Mouse (Mus musculus) hindbrain, embryonic 16.5 days (tissue): ENCODE results near the gene Ston2. TPM values are rescaled to one million over a fixed set of nuclear protein-coding genes. Genes with fewer than 3 reads are reported as not detected.

Source experiments
- ATAC-seq: fragments of 200-750 bp; cut with Nextera tagmentation; 2 replicates; pipeline ENCODE4 v1.8.0; 2017; ENCODE audit warnings: moderate TSS enrichment, moderate library complexity
- H3K27ac ChIP-seq: fragments of 300-500 bp; sonication (generic); 2 replicates; pipeline ENCODE4 v1.5.1; 2014; ENCODE audit warnings: low read depth, mild to moderate bottlenecking, control low read depth, low read length, moderate library complexity
- H3K27me3 ChIP-seq: fragments of 300-500 bp; sonication (generic); replicated peaks from 2 replicates; pipeline ENCODE4 v1.6.1; 2014; ENCODE audit warnings: low read length; ENCODE audit not compliant: control insufficient read depth, insufficient read depth
- H3K36me3 ChIP-seq: fragments of 300-500 bp; sonication (generic); 2 replicates; pipeline ENCODE4 v1.6.1; 2014; ENCODE audit warnings: mild to moderate bottlenecking, low read length, moderate library complexity, mixed read lengths; ENCODE audit not compliant: control insufficient read depth, insufficient read depth
- H3K4me1 ChIP-seq: fragments of 300-500 bp; sonication (generic); 2 replicates; pipeline ENCODE4 v1.6.1; 2014; ENCODE audit warnings: low read depth, low read length; ENCODE audit not compliant: control insufficient read depth, insufficient read depth
- H3K4me2 ChIP-seq: fragments of 300-500 bp; sonication (generic); 2 replicates; pipeline ENCODE4 v1.6.1; 2014; ENCODE audit warnings: mild to moderate bottlenecking, low read length, control low read depth, moderate library complexity
- H3K4me3 ChIP-seq: fragments of 300-500 bp; sonication (generic); 2 replicates; pipeline ENCODE4 v1.5.1; 2014; ENCODE audit warnings: mild to moderate bottlenecking, low read length, control low read depth, moderate library complexity
- H3K9ac ChIP-seq: fragments of 300-500 bp; sonication (generic); 2 replicates; pipeline ENCODE4 v1.6.1; 2014; ENCODE audit warnings: low read depth, mild to moderate bottlenecking, control low read depth, low read length, moderate library complexity
- H3K9me3 ChIP-seq: fragments of 300-500 bp; sonication (generic); 2 replicates; pipeline ENCODE4 v1.6.1; 2014; ENCODE audit warnings: mild to moderate bottlenecking, low read length, moderate library complexity; ENCODE audit not compliant: control insufficient read depth
- WGBS: fragments of 180-500 bp; shearing (Covaris S2); extraction: QIAGEN DNeasy Blood & Tissue Kit; methylation state at CpG from one replicate; pipeline ENCODE4 v1.1.7; 2014; 5-methylcytosine and 5-hydroxymethylcytosine counted together
- polyA plus RNA-seq: library from polyadenylated mRNA; unstranded; fragments of >200 nt; fragmentation: Nextera tagmentation; extraction: Ambion mirVana; gene quantifications from 2 replicates; pipeline ENCODE4 v1.2.1, GENCODE M21; 2015

The Ston2 gene
- 7.1 and 8.0 TPM in 2 replicates for polyA plus RNA-seq

DNA sequence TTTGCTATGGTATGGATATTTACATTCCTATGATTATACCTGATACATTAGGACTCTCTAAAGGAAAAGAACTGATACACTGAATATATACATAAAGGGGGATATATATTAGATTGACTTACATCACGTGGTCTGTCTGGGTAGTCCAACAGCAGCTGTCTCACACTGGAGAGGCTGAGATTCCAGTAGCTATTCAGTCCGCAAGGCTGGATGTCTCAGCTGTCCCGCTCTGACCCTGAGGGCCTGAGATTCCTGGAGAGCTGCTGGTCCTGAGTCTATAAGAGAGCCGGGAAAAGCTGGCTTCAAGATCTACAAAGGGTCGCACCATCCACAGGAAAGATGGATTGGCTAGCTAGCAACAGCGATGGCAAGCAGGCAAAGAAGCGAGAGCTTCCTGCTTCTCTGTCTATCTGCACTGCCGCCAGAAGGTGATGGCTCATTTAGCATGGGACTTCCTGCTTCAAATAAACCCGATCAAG lies at the start of gene Ston2:
Gene Ston2, minus strand, starts transcription at position 429 of the 479 bp plus-strand sequence.
- Histone ChIP-seq H3K4me2 (no peak within 1 kb of the TSS), H3K36me3 (no peaks in the 10 kb centered on the region), H3K4me3 (no peak within 1 kb of the TSS), H3K27ac (no peak within 1 kb of the TSS), H3K27me3 (no peaks in the 10 kb centered on the region), H3K9ac (no peak within 1 kb of the TSS), H3K4me1 (no peaks in the 10 kb centered on the region), H3K9me3 (no peaks in the 10 kb centered on the region)
- WGBS: 73% methylated on average over 9 of the region's 9 CpGs
- no peak for ATAC-seq

DNA sequence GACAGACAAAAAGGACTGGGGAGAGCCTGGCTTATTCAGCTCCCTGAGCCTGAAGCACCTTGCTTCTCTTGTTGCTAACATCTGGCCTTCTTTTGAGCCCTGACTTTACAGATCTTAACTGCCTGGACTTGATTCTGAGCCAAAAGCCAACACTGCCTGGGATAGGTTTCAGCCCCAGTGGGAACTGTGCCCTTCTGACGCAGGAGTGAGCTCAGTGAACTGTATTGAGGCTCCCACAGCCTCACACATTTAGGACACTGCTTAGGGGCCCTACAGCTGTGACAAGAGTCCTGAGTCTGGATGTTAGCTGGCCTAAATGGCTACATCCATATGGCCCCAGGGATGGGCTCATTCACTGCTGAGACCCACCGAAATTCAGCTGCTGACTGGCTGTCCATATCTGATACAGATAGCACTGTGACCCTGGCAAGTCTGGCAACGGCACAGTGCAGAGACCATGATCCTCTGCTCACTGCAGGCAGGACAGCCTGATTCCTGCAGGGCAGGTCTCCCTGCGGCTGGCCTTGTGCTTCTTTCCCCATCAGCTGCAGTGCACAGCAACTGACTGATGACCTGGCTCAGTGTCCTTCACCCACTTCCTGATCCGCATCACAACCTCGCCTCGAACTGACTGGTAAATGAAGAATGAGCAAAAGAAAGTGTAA lies 49.3 kb upstream of the Ston2 start:
- 88% methylated on average over 7 of the region's 7 CpGs for WGBS
- Histone ChIP-seq H3K27me3 (no peaks in the 10 kb centered on the region), H3K36me3 (peaks cover 52% of the 10 kb centered on the region), H3K9me3 (no peaks in the 10 kb centered on the region), H3K27ac (no peak overlapping the region), H3K9ac (no peak overlapping the region), H3K4me1 (no peaks in the 10 kb centered on the region), H3K4me3 (no peak overlapping the region), H3K4me2 (no peak overlapping the region)
- no peak for ATAC-seq

DNA sequence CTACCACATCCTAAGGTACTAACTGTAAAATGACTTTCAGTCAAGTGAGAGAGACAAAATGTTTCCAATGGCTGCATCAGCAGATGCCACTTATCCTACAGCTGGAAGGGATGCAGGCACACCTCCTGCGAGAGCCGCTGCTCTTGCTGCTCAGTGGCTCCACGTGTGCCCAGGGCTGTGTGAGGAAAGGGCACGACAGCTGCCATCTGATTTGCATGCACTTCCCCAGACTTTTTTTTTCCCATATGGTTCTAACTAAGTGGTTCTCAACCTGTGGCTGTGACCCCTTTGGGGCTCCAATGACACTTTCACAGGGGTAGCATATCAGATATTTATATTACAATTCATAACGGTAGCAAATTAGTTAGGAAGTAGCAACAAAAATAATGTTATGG lies 45.7 kb upstream of the Ston2 start:
- no peak overlapping the region for H3K27ac ChIP-seq
- no peak overlapping the region for H3K4me2 ChIP-seq
- peaks cover 47% of the 10 kb centered on the region for H3K36me3 ChIP-seq
- H3K9me3 ChIP-seq: no peaks in the 10 kb centered on the region
- H3K4me3 ChIP-seq: no peak overlapping the region
- no peaks in the 10 kb centered on the region for H3K4me1 ChIP-seq
- H3K9ac ChIP-seq: no peak overlapping the region
- WGBS: 64% methylated on average over 5 of the region's 5 CpGs
- ATAC-seq: no peak
- H3K27me3 ChIP-seq: no peaks in the 10 kb centered on the region

DNA sequence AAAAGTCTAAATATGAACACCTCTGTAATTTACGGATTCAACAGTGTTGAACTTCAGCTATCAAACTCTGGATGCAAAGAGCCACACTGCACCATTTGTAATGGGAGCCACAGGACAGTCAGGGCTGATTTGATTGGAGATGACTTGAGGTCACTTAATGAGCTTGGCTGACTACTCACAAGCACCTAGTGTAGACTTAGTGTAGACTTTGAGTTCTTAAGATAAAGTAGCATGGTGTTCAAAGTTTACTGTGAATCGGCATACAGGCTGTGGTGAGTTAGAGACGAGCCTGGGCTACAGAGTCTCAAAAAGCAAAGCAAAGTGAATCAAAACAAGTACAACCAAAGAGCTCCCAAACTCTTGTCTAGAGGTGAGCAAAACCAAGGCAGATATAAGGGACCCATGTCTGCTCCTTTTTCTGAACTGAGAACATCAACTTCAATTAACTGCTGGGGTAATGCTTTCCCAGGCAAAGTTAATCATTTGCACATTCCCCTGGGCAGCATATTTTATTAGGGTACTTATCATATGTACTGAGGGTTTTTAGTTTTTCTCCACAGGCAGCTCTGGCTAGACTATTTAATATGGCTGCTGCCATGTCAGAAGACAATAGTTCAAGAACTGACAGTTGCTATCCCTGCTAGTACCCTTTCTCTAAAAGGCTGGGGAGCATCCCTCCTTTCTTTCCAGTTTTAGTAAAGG lies 45.2 kb upstream of the Ston2 start:
- Histone ChIP-seq H3K27ac (no peak overlapping the region), H3K4me1 (no peaks in the 10 kb centered on the region), H3K9me3 (no peaks in the 10 kb centered on the region), H3K36me3 (peaks cover 44% of the 10 kb centered on the region), H3K4me2 (no peak overlapping the region), H3K9ac (no peak overlapping the region), H3K27me3 (no peaks in the 10 kb centered on the region), H3K4me3 (no peak overlapping the region)
- ATAC-seq: no peak
- WGBS: 95% methylated on average over 3 of the region's 3 CpGs

DNA sequence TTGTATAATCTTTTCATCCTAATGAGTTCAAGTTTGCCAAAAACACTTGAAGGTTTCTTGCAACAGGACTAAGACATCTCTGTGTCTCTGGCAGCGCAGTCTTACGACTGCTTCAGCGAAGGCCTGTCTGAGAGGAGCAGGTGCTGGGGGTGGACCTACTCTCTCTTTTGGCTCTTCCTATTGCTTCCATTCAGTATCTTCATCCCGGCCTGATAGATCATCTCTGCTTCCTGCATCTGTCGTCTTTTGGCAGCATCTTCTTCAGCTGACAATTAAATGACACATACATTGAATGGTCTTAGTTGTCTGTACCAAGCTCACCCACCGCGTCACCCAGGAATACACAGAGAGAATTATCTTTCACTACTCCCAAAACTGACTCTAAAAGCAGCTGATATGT lies 43.2 kb upstream of the Ston2 start:
- H3K4me3 ChIP-seq: no peak overlapping the region
- H3K9ac ChIP-seq: no peak overlapping the region
- H3K9me3 ChIP-seq: no peaks in the 10 kb centered on the region
- no peak overlapping the region for H3K4me2 ChIP-seq
- H3K27me3 ChIP-seq: no peaks in the 10 kb centered on the region
- H3K36me3 ChIP-seq: peaks cover 40% of the 10 kb centered on the region
- WGBS: 85% methylated on average over 7 of the region's 7 CpGs
- H3K27ac ChIP-seq: no peak overlapping the region
- ATAC-seq: 0 out of 2 replicates have a peak, but pooled peaks have one; percentile 60
- H3K4me1 ChIP-seq: no peaks in the 10 kb centered on the region

DNA sequence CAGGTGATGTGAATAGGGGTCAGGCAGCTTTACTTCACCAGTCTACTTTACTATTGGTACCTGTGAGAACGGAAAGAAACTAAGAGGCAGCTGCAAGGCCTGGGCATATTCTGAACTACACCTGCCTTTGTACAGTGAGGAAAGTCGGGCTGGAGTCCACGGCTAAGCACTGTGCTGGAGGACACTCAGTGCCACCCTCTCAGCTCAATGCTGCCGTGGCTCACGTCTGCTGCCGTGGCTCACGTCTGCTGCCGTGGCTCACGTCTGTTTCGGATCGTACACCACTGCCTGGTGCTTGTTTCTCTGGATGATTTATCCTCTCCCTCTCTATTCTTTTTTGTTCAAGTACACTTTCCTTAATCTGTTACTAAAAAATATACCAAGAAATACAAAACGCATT lies 32.3 kb upstream of the Ston2 start:
- no peaks in the 10 kb centered on the region for H3K27me3 ChIP-seq
- ATAC-seq: no peak
- WGBS: 94% methylated on average over 12 of the region's 12 CpGs
- H3K4me3 ChIP-seq: no peak overlapping the region
- H3K9ac ChIP-seq: no peak overlapping the region
- no peak overlapping the region for H3K27ac ChIP-seq
- H3K9me3 ChIP-seq: no peaks in the 10 kb centered on the region
- no peaks in the 10 kb centered on the region for H3K4me1 ChIP-seq
- no peak overlapping the region for H3K4me2 ChIP-seq
- peaks cover 34% of the 10 kb centered on the region for H3K36me3 ChIP-seq

DNA sequence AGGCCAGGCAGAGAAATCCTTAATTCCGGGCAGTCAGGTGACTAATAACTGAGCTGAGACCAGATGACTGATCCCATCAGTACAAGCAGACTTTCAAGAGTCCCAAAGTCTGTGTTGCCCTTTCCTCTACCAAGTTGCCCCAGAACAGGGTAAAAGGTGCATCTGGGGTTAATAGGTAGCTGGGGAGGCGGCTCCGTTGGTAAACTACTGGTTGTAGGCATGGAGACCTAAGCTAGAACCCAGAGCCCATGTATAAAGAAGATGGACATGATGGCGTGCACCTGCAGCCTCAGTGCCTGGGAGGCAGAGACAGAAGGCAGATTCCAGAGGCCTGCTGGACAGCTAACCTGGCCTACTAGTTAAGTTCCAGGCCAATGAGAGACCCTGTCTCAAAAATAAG lies 30.5 kb upstream of the Ston2 start:
- H3K27me3 ChIP-seq: no peaks in the 10 kb centered on the region
- WGBS: 95% methylated on average over 4 of the region's 4 CpGs
- no peak overlapping the region for H3K4me2 ChIP-seq
- H3K4me1 ChIP-seq: no peaks in the 10 kb centered on the region
- no peak overlapping the region for H3K27ac ChIP-seq
- no peak overlapping the region for H3K4me3 ChIP-seq
- no peaks in the 10 kb centered on the region for H3K9me3 ChIP-seq
- no peak overlapping the region for H3K9ac ChIP-seq
- H3K36me3 ChIP-seq: peaks cover 39% of the 10 kb centered on the region
- ATAC-seq: no peak

DNA sequence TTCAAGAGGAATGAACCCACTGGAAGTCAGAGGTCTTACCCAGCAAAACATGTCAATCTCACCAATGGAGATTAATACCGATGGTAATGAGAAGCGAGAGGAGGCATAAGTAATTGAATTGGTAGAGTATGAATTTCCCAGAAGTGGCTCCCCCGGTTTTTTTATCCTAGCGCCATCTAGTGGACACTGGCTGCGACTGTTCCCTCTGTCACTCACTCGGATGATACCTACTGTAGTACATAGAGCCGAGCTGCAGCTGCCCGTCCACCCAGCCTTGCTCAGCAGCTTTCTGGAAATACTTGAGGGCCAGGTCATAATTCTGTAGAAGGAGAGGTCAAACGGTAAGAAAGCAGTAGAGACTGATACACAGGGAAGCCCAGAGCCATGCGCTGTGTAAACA lies 27.8 kb upstream of the Ston2 start:
- no peak overlapping the region for H3K9ac ChIP-seq
- H3K27ac ChIP-seq: no peak overlapping the region
- 29% methylated on average over 10 of the region's 10 CpGs for WGBS
- H3K27me3 ChIP-seq: no peaks in the 10 kb centered on the region
- H3K36me3 ChIP-seq: peaks cover 45% of the 10 kb centered on the region
- H3K4me2 ChIP-seq: no peak overlapping the region
- H3K4me3 ChIP-seq: no peak overlapping the region
- peak; percentile 72 for ATAC-seq
- H3K9me3 ChIP-seq: no peaks in the 10 kb centered on the region
- H3K4me1 ChIP-seq: no peaks in the 10 kb centered on the region

DNA sequence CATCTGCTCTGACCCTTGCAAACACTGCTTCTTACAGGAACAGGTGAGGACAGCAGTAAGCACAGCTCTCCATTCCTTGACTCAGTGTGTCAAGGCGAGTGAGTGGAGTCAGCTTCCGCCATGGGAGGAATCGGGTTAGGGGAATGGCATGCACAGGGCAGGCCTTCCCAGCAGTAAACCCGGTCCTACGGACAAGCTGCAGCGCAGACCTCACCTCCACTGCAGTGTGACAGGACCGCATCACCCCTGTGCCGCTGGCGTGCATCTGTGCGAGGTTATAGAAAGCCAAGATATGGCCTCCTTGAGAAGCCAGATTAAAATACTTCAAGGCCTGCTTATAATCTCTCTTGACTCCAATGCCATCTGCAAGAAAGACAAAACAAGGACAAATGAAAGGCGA lies 27.4 kb upstream of the Ston2 start:
- peaks cover 48% of the 10 kb centered on the region for H3K36me3 ChIP-seq
- WGBS: 96% methylated on average over 11 of the region's 11 CpGs
- ATAC-seq: no peak
- H3K4me1 ChIP-seq: no peaks in the 10 kb centered on the region
- H3K4me2 ChIP-seq: no peak overlapping the region
- H3K4me3 ChIP-seq: no peak overlapping the region
- H3K9me3 ChIP-seq: no peaks in the 10 kb centered on the region
- no peak overlapping the region for H3K27ac ChIP-seq
- no peak overlapping the region for H3K9ac ChIP-seq
- H3K27me3 ChIP-seq: no peaks in the 10 kb centered on the region
